Mouse (Mus musculus) C2C12 (cell line): ENCODE results near the gene Myb.

ENCODE experiments used
- CTCF ChIP-seq: IDR thresholded peaks from one replicate; pipeline ENCODE4 v1.5.1; 2011; ENCODE audit not compliant: control insufficient read depth, insufficient read depth, insufficient read length
- MAX ChIP-seq: IDR thresholded peaks from one replicate; pipeline ENCODE4 v1.6.1; 2011; ENCODE audit warnings: mild to moderate bottlenecking, control low read depth

GRCm38 (mm10) chr10:21090922-21091700, 69.7 kb downstream of the Myb start:
- no peak for TF ChIP-seq CTCF
- no peak for TF ChIP-seq MAX
